In genomic region chr5:142149594-142149993, GRCm38 (mm10) we compare ENCODE assay signal across 12 mouse cellular contexts.
DNase-seq lines count a peak whose midpoint lies in the region; ATAC-seq and TF ChIP-seq lines count a peak whose summit lies in the region.
"Had no signal": no experiment of that assay in that cellular context is flagged by ENCODE, and none has a peak within 500 bp of the region (broad histone marks: within the 10 kb centered on the region; RNA-seq: fewer than 3 reads in every experiment).

No protein-coding gene starts in this region.

- no peak for ATAC-seq in hindbrain, postnatal 0 days
- ATAC-seq in midbrain, embryonic 16.5 days = peak; percentile 39; the same call in 1 of the 2 replicates
- no peak for ATAC-seq in midbrain, embryonic 13.5 days
- ATAC-seq in heart, embryonic 12.5 days (ENCODE audit: insufficient number of reproducible peaks, low FRiP score) = no peak
- ATAC-seq in activated CD4-positive, CD25-positive, alpha-beta regulatory T cell, adult 4 months = no peak

- 63% methylated on average over 8 of the region's 8 CpGs for WGBS in hindbrain, postnatal 0 days
- WGBS in hindbrain, embryonic 10.5 days = 90% methylated on average over 8 of the region's 8 CpGs
- 79% methylated on average over 8 of the region's 8 CpGs for WGBS in midbrain, embryonic 16.5 days
- WGBS in midbrain, embryonic 13.5 days = 88% methylated on average over 8 of the region's 8 CpGs
- WGBS in heart, embryonic 12.5 days = 77% methylated on average over 8 of the region's 8 CpGs

- H3K9ac ChIP-seq in hindbrain, postnatal 0 days (replicated peaks; ENCODE audit: low read length) = no peak overlapping the region
- H3K9ac ChIP-seq in midbrain, embryonic 16.5 days (ENCODE audit: low read depth, low read length) = no peak overlapping the region
- no peak overlapping the region for H3K9ac ChIP-seq in midbrain, embryonic 13.5 days (replicated peaks)
- no peak overlapping the region for H3K9ac ChIP-seq in heart, embryonic 12.5 days
- H3K9ac ChIP-seq: limb, embryonic 13.5 days; lung, embryonic 14.5 days had no signal

- H3K36me3 ChIP-seq in hindbrain, postnatal 0 days (ENCODE audit: insufficient read depth, low read length) = no peaks in the 10 kb centered on the region
- H3K36me3 ChIP-seq in hindbrain, embryonic 10.5 days = no peaks in the 10 kb centered on the region
- H3K36me3 ChIP-seq in midbrain, embryonic 16.5 days (ENCODE audit: control insufficient read depth, insufficient read depth, low read length) = no peaks in the 10 kb centered on the region
- peaks cover 8% of the 10 kb centered on the region; the same call in 1 of the 2 replicates for H3K36me3 ChIP-seq in midbrain, embryonic 13.5 days
- H3K36me3 ChIP-seq in heart, embryonic 12.5 days = peaks cover 27% of the 10 kb centered on the region

- no peak for TF ChIP-seq CTCF in hindbrain, postnatal 0 days (IDR thresholded peaks at IDR 0.05; ENCODE audit: low read depth)

- no peaks in the 10 kb centered on the region for H3K9me3 ChIP-seq in hindbrain, postnatal 0 days (ENCODE audit: low read length)
- H3K9me3 ChIP-seq in hindbrain, embryonic 10.5 days = peaks cover 15% of the 10 kb centered on the region
- no peaks in the 10 kb centered on the region for H3K9me3 ChIP-seq in midbrain, embryonic 16.5 days (replicated peaks; ENCODE audit: control insufficient read depth, low read length, poor library complexity, severe bottlenecking)
- peaks cover 8% of the 10 kb centered on the region; the same call in 1 of the 2 replicates for H3K9me3 ChIP-seq in midbrain, embryonic 13.5 days
- peaks cover 28% of the 10 kb centered on the region for H3K9me3 ChIP-seq in heart, embryonic 12.5 days (replicated peaks)

- DNase-seq in hindbrain, postnatal 0 days (ENCODE audit: low spot score) = peak; percentile 53
- DNase-seq in hindbrain, embryonic 10.5 days (ENCODE audit: low spot score) = no peak
- DNase-seq in cerebellum, postnatal 14 days = peak; percentile 88 to 91
- DNase-seq in layer of hippocampus, postnatal 10 days (ENCODE audit: low spot score in 2 of 2) = peak; percentile 36 to 51
- DNase-seq: adrenal gland, adult 2 months; lung, embryonic 14.5 days had no signal

- H3K4me1 ChIP-seq in hindbrain, postnatal 0 days (ENCODE audit: insufficient read depth, low read length) = no peaks in the 10 kb centered on the region
- H3K4me1 ChIP-seq in hindbrain, embryonic 10.5 days (replicated peaks) = no peaks in the 10 kb centered on the region
- H3K4me1 ChIP-seq in midbrain, embryonic 16.5 days (ENCODE audit: control insufficient read depth, insufficient read depth, low read length) = no peaks in the 10 kb centered on the region
- no peaks in the 10 kb centered on the region for H3K4me1 ChIP-seq in midbrain, embryonic 13.5 days (replicated peaks)
- H3K4me1 ChIP-seq in heart, embryonic 12.5 days (replicated peaks) = no peaks in the 10 kb centered on the region
- H3K4me1 ChIP-seq: limb, embryonic 13.5 days had no signal

- no peak overlapping the region for H3K4me3 ChIP-seq in hindbrain, postnatal 0 days (ENCODE audit: low read length)
- H3K4me3 ChIP-seq in hindbrain, embryonic 10.5 days = no peak overlapping the region
- no peak overlapping the region for H3K4me3 ChIP-seq in midbrain, embryonic 16.5 days (ENCODE audit: low read depth, low read length)
- no peak overlapping the region for H3K4me3 ChIP-seq in midbrain, embryonic 13.5 days (replicated peaks)
- no peak overlapping the region for H3K4me3 ChIP-seq in heart, embryonic 12.5 days
- H3K4me3 ChIP-seq: limb, embryonic 13.5 days had no signal

- no peak overlapping the region for H3K27ac ChIP-seq in hindbrain, postnatal 0 days
- no peak overlapping the region for H3K27ac ChIP-seq in hindbrain, embryonic 10.5 days
- H3K27ac ChIP-seq in midbrain, embryonic 16.5 days (ENCODE audit: low read length) = no peak overlapping the region
- H3K27ac ChIP-seq in midbrain, embryonic 13.5 days = no peak overlapping the region
- H3K27ac ChIP-seq in heart, embryonic 12.5 days (ENCODE audit: poor library complexity, severe bottlenecking) = no peak overlapping the region
- H3K27ac ChIP-seq: kidney, postnatal 0 days; limb, embryonic 13.5 days had no signal

- no peaks in the 10 kb centered on the region for H3K27me3 ChIP-seq in hindbrain, postnatal 0 days (ENCODE audit: insufficient read depth, low read length)
- no peaks in the 10 kb centered on the region for H3K27me3 ChIP-seq in hindbrain, embryonic 10.5 days (ENCODE audit: insufficient read depth, poor library complexity, severe bottlenecking)
- H3K27me3 ChIP-seq in midbrain, embryonic 16.5 days (ENCODE audit: control insufficient read depth, insufficient read depth, low read depth, low read length) = no peaks in the 10 kb centered on the region
- no peaks in the 10 kb centered on the region for H3K27me3 ChIP-seq in midbrain, embryonic 13.5 days
- no peaks in the 10 kb centered on the region for H3K27me3 ChIP-seq in heart, embryonic 12.5 days (replicated peaks)
- H3K27me3 ChIP-seq: limb, embryonic 13.5 days had no signal

- no peak overlapping the region for H3K4me2 ChIP-seq in hindbrain, postnatal 0 days (ENCODE audit: low read depth, low read length)
- no peak overlapping the region for H3K4me2 ChIP-seq in midbrain, embryonic 16.5 days (ENCODE audit: low read length)
- H3K4me2 ChIP-seq in midbrain, embryonic 13.5 days (replicated peaks) = no peak overlapping the region
- H3K4me2 ChIP-seq in heart, embryonic 12.5 days = no peak overlapping the region
- H3K4me2 ChIP-seq: limb, embryonic 13.5 days; lung, embryonic 14.5 days had no signal
